Mouse (Mus musculus): ENCODE results near the gene Kcnq4.
A peak's percentile ranks its signal among the peaks of the same experiment; 100 is the strongest.

Kcnq4 gene

DNA sequence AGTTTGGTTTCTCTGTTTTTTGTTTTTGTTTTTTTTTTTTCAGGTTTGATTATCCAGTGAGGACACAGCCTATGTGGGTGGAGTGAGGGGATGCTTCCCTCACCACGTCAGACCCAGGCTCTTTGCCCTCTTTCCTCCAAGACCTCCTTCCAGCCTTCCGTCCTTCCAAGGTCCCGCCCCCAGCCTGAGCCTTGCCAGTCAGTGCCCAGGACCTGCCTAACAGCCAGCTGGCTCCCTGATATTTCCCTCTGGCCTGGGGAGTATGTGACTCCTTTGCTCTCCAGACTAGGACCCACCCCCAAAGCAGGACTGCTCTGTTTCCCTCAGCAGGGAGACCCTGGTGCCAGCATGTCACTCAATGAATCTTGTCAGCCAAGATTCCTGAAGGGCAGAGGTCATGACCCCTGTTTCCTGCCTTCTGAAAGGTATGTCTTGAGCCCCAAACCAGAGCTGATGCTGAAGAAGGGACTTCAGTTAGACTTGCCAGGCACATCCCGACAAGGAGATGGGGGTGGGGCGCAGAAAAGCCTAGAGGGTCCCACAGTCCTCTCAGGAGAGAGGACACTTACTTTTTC, 22.8 kb downstream of the Kcnq4 start:
- DNase-seq (ENCODE audit: low spot score in 2 of 2): no peak

DNA sequence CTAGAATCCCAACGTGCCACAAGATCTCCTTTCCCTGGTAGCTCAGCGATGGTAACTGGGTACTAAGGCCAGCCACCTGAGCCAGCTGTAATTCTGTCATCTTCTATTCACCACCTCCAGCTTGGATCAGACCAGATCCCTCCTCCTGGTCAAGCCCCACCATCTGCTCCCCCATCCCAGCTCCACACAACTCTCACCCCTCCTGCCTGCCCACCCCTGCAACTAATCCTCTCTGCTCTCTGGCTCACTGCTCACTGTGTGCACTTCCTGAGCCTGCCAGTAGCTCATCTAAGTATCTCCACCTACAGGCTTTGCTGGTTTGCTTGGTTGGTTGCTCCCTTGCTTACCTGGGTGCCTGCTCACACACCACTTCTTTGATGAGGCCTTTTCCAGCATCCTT, 26.8 kb downstream of the Kcnq4 start:
- no peak for DNase-seq (ENCODE audit: low spot score in 2 of 2)

DNA sequence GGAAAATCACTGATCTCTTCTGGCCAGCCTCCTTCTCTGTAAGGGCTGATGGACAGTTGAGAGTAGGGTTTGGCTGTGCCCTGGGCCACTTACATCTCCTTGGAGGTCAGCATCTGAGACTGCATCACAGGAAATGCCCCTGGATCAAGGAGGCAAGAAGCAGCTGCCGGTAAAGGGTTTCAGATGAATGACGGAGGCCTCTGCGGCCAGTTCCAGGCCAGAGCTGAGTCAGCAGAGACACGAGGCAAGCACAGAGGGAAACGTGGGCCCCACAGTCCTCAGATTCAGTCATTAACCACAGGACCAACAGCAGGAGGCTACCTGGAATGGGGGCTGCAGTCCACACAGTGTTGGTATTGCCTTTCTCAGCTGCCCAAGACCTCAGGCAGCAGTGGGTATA, 29.3 kb downstream of the Kcnq4 start:
- DNase-seq (ENCODE audit: low spot score in 2 of 2): no peak

DNA sequence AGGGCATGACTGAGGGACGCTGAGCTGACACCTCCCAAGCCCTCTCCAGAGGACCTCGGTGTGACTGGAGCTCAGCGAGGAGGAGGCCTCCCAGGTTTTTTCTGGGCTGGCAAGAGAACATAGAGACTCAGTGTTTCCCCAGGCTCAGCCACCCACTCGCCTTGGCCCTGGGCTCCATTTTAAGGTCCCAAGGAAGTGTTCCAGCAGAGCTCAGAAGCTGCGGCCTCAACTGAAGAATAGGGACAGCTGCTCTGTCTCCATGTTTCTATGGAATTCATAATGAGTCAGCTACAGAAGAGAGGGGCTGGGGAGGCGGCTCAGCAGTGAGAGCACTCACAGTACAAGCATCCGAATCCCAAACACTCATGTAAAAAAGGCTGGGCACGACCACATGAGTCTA, 30.8 kb downstream of the Kcnq4 start:
- peak; percentile 55 to 66 for DNase-seq (ENCODE audit: low spot score in 2 of 2)

DNA sequence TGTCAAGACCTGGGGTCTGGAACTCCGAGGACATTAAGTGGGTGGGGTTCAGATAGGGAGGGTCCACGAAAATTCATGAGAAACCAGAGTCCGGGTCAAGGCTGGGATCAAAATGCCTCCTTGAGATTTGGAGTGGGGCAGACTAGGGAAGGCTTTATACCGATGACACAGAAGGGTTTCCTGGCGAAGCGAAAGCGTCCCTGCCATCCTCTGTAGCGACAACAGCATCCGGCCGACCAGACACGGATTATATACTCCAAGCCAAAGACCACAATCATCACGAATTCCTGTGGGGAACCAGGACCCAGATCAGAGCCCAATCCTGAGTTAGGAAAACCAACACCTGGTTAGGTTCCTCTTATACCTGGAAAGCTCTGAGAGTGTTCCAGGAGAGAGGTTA, 31.6 kb downstream of the Kcnq4 start:
- no peak for DNase-seq (ENCODE audit: low spot score in 2 of 2)

DNA sequence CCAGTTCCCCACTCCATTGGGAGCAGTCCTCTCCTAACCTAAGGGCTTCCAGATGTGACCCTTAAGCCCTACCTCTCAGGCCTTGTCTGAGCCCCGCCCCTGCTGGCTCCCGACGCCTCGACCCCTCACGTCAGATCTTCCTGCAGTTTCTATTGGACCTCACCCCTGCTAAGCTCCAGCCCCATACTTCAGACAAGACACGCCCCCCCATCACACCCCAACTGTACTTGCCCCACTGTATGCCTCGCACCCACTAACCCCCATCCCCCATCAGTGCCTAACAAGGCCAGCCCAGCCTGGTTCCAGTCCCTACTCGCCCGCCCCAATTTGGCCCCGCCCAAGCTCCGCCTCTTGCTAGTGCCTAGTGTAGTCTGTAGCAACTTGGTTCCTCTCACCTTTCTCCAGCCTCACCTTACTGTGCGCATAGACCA, 32.3 kb downstream of the Kcnq4 start:
- no peak for DNase-seq (ENCODE audit: low spot score in 2 of 2)

DNA sequence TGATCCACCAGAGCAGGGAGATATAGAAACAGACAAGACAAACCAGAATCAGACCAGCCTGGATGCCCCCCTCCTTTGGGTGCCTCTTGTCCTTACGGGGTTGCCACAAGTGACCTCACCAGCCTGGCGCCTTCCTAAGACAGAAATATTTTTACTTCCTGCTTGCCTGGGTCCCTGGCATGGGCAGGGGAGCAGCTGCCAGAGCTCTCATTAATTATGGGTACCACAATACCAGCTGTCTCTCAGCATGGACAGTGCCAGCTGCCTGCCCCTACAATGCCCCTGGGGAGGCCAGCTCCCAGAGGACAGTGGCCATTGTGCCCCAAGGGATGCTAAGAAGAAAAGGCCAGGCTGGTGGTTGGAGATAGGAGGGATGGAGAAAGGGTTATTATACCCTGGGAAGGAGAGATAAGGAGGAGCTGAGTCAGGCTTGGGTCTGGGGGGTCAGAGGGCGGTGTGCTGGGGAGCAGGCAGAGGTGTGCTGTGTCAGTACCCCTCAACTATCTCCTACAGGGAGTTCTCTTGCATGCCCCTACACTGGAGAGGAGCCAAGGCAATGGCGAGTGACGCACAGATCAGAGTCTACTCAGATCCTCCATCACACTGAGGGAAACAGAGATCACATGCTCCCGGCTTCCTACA, 34.4 kb downstream of the Kcnq4 start:
- peak in 1 of 2 experiments; percentile 34 for DNase-seq (ENCODE audit: low spot score in 2 of 2)

DNA sequence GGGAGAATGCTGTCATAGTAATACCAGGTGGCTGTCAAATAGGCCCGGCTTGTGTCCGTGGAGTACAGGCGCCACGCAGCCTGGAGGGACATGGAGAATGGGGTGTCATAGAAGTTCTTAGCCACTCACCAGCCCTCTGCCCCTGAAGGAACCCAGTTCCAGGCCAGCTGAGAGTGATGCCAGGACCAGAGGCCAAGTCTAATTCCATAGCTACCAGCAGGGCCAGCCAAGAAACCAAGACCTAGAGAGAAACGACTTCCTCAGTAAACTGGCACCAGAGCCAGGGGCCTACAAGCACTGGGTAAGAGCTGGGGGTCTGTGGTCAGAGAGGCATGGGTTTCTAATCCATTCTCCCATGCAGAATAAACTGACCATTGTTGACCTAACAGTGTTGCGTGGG, 35.4 kb downstream of the Kcnq4 start:
- DNase-seq (ENCODE audit: low spot score in 2 of 2): no peak

DNA sequence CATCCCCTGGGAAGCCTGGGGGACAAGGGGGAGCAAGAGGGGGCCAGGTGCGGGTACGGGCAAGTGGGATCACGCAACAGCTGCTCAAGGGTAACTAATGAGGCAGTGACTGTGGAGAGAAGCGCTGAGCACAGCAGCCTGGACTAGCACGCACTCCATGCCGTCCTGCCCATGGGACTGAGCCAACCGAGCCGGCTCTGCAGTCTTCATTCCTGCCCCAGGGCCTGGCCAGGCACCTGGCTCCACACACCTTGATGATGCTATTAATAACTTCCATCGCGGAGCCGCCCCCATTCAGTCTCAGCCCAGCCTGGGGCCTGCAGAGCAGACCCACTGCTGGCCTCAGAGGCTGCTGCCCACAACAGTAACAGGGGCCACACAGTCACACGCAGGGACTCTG, 36.2 kb downstream of the Kcnq4 start:
- no peak for DNase-seq (ENCODE audit: low spot score in 2 of 2)

DNA sequence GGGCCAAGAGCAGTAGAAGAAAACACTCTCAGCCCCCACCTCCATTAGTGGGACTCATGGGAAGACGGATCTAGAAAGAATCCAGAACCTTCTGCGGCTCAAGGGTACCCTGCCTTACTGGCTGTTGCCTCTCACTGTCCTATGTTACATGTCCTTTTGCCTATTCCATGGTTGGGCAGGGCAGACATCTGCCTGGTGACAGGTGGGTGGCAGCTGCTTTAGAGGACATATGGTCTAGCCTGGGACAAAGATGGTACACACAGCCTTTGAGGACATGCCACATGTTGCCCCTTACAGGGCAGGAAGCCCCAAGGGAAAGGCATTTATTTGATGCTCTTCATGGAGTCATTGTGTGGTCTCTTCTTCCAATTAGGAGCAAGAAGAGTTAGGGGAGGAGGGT, 45.9 kb downstream of the Kcnq4 start:
- no peak for DNase-seq (ENCODE audit: low spot score in 2 of 2)

DNA sequence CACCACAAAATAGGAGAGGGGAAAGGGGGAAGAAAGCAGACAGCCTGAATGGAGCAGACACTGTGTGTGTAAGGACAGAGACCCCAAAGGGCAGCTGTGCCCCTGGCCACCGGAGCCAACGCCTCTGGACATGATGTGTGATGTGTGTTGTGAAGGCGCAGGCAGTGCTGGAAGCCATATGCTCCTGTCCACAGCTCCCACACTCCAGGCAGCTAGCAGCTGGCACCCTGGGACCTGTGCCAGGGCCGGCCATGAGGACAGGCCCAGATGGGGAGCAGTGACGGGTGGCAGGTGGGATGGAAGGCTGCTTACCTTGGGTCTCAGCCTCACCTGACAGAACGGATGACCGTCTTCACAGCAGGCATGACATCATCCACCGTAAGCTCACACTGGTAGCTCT, 46.4 kb downstream of the Kcnq4 start:
- DNase-seq (ENCODE audit: low spot score in 2 of 2): peak; percentile 56 to 67

DNA sequence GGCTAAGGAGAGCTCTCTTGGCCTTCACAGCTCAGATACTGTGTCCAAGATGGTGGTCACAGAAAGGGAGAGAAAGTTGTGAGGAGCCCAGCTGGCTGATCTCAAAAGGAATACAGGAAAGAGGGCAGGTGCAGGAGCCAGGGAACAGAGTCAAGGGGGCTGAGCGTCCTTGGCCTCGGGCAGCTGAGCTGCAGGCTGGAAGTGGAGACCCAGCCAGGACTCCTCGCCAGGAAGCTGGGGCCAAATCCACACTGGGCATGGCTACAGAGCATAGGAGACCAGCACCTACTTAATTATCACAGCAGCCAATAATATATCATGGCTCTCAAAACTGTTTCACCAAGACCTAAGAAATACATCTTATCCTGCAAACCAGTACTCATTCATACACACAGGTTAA, 47.2 kb downstream of the Kcnq4 start:
- no peak for DNase-seq (ENCODE audit: low spot score in 2 of 2)

DNA sequence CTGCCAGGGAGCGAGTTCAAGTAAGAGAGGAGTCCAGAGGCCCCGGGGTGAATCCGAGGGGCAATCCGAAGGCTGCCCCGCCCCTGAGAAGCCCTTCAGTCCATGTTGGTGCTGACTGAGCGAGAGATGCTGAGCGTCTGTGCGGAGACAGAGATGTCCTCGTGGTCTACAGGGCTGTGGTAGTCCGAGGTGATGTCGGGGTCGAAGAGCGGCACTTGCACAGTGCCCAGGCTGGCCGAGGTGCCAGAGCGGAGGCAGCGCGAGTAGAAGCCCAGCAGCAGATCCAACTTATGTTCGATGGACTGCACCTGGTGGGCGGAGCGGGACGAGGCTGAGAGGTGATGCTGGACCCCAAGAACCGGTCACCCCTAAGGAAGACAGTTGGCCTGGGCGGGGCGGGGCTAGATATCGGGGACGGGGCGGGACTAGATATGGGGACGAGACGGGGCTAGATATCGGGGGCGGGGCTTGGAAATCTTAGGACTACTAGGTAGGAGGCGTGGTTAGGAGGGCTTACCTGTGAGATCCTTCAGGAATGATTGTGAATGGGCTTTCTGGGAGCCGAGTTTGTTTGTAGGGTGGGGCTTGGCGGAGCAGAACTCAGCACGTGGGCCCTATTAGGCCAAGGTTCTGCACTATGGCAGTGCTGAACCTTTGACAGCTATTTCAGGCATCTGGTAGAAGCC, 50.5 kb downstream of the Kcnq4 start:
- DNase-seq (ENCODE audit: low spot score in 2 of 2): no peak

DNA sequence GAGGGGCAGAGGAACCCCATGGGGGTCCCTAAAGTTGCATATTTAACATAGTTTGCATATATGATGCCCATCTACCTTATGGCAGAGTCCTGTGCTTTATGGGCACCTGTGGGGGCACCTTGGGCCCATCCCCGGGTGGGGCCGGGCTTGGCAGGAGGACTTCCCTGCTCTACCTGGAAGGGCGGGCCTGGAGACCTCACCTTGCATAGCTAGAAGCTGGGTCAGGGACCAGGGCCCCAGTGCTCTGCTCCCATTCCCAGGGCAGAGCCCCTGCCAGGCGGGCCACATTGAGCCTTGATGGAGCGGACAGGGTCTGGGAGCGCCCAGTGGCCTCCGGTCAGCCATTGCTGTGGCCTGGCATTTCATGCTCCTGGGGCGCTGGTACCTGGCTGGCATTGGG, 51.1 kb downstream of the Kcnq4 start:
- DNase-seq (ENCODE audit: low spot score in 2 of 2): no peak

DNA sequence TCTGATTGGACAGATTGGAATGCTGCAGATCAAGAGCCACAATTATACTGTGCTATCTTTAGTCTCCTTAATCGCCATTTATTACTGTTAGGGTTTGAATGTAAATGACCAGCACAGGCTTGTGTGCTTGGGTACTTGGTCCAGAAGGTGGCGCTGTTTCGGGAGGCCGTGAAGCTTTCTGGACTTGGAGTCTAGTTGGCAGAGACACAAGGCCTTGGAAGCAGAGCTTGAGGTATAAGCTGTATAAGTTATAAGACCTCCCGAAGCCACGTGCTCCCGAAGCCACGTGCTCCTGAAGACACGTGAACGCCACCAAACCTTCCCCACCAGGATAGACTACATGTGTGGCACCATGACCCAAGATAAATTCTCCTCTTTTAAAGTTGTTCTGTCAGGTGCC, 55.7 kb downstream of the Kcnq4 start:
- DNase-seq (ENCODE audit: low spot score in 2 of 2): peak in 1 of 2 experiments; percentile 53

DNA sequence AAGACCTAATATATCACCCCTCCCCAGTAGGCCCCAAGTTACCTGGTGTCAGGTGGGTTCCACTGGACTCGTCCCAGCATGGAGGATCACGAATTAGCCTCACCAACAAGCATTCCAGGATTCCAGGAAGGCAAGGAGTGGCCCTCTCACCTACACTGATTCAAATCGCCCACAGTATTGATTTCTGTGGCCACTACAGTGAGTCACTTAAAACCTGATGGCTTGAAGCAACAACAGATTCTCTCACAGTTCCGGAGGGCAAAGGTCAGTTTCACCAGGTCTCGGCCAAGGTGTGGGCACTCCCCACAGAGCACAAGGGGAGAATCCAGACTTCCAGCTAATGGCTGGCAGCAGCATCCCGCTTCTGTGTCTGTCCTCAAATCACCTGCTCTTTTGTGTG, 59.1 kb downstream of the Kcnq4 start:
- DNase-seq (ENCODE audit: low spot score in 2 of 2): no peak

DNA sequence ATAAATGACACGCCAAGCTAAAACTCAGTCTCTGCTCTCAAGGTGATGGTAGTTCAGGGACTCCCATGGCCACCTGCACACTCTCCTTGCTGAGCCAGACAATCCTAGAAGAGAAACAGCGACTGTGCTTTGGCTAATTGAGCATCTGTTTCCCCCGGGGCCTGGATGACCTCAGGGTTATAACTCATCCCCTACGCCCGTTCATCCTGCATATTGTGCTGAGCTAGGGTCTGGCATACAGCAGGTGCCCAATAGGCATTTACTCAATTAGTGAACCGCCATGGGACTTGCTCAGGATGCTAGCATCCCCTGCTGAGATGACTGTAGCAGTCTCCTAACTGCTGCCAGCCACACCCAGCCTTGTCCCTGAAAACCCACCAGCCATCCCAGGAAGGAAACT, 61.1 kb downstream of the Kcnq4 start:
- DNase-seq (ENCODE audit: low spot score in 2 of 2): no peak

DNA sequence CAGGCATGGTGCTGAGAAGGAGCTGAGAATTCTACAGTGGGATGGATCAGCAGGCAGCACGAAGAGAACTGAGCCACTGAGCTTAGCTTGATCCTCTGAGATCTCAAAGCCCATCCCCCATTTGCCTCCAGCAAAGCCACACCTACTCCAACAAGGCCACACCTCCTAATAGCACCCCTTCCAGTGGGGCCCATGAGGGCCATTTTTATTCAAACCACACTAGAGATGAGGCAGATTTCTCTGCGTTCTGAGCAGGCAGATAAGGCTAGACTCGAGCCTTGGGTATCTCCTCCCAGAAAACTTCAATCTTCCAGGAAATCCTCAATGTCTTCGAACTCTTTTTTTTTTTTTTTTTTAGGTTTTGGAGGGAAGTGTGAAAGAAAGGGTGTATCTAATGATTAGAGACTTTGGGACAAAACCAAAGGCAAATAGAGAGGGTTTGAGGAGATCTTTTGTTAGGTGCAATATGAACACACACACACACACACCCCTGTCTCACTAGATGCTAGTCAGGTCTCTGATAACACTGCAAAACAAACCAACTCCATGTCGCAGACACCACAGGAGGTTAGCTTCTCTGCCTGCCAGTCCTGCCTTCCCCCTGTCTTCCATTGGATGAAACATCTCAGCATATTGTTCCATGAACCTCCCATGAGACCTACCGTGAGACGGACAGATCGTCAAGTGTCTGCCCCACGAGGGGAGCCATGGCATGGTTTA, 65.0 kb downstream of the Kcnq4 start:
- DNase-seq (ENCODE audit: low spot score in 2 of 2): no peak

DNA sequence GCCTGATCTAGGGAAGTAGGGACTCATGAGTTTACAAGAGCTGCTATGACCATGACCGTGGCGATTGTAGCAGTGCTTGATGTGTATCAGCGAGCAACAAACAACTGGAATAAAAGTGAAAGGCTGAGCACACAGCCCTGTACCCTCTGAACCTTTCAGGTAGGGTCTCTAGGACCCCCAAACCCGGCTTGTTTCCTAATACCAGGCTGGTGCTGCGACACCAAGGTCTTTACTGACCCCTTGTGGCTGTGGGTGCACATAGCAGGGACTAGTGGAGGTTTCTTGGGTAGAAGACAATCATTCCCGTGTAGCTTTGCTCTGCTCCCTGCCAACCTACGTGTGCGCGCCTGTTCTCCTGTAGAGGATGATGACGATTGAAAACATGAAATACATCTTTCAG, 66.2 kb downstream of the Kcnq4 start:
- DNase-seq (ENCODE audit: low spot score in 2 of 2): peak; percentile 73 to 76

DNA sequence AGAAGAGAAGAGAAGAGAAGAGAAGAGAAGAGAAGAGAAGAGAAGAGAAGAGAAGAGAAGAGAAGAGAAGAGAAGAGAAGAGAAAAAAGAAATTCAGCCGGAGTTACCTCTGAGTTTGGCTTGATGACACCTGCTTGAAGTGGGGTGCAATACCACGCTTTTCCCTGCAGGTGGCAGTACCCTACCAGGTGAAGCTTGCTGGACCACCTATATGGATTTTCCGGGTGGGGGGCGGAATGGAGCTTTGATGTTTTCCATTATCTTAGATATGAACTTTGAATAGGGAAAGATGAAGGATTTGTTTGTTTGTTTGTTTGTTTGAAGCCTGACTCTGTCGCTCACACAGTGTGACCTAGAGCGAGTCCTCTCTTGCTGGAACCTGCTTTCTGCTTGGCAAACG, 67.5 kb downstream of the Kcnq4 start:
- DNase-seq (ENCODE audit: low spot score in 2 of 2): peak in 1 of 2 experiments; percentile 23

DNA sequence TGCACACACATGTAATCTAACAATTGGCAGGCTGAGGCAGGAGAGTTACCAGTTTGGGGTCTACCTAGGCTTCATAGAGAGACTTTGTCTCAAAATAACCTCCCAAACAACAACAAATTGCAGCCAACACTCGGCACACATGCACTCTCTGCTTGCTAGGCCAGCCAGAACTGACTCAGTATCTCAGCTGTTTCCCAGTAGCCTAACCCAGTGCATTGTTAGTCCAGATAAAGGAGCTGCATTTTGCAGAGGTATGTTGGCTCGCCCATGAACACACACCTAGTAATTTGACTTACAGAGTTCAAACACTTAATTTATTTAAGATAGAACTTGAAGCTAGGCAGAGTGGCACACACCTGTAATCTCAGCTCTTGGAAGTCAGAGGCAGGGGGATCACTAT, 72.8 kb downstream of the Kcnq4 start:
- DNase-seq (ENCODE audit: low spot score in 2 of 2): no peak

DNA sequence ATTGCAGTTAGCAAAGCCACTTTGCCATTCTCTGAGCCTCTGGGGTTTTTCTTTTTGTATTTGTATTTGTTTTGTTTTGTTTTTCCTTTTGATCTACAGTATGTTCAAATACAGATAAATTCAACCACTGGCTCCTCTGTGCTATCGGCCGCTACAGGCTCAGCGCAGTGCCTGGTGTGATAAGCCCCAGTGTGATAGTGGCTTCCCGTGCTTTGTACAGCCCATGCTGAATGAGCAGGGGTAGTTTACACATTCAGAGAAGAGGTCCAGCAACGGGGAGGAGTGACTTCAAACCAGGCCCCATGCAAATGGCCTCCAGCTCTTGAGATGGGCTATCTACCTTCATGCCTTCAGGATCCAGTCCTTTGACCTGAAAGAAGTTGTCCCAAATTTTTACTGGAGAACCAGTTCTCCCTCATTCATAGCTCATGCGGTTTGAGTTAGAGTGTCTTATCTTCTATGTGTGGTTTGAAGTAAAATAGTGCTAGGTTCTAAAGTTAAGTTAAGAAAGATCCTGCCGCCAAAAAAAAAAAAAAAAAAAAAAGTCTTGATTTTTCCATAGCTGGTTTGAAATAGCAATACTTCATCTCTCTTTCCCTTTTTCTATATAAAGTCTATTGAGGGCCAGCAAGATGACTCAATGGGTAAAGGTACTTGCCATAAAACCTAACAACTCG, 73.5 kb downstream of the Kcnq4 start:
- no peak for DNase-seq (ENCODE audit: low spot score in 2 of 2)

Measured in frontal cortex, postnatal 36 days (tissue).